Mouse (Mus musculus) kidney, postnatal 36 days (tissue): ENCODE data around the gene 3110009E18Rik.

ENCODE experiments used
- DNase-seq, 2 experiments: peaks; one replicate each; pipeline ENCODE4 v3.0.0; 2021 to 2022; ENCODE audit warnings: mixed read lengths in 2 of 2

The 3110009E18Rik gene

GRCm38 (mm10) chr1:120105556-120105959 lies 15.4 kb upstream of the 3110009E18Rik start:
- peak; percentile 60 to 70 for DNase-seq

GRCm38 (mm10) chr1:120109741-120110432 lies 11.1 kb upstream of the 3110009E18Rik start:
- DNase-seq, result peak; percentile 84 to 85

- peak; percentile 46 to 58 for DNase-seq
Measured at GRCm38 (mm10) chr1:120111766-120112165, 9.2 kb upstream of the 3110009E18Rik start.

- peak in 1 of 2 experiments; percentile 32 for DNase-seq
Measured at GRCm38 (mm10) chr1:120112251-120113187, 8.5 kb upstream of the 3110009E18Rik start.

- DNase-seq, result peak; percentile 80 to 82
Measured at GRCm38 (mm10) chr1:120115671-120116081, 5.3 kb upstream of the 3110009E18Rik start.

GRCm38 (mm10) chr1:120116106-120116505 lies 4.9 kb upstream of the 3110009E18Rik start:
- peak; percentile 84 to 87 for DNase-seq

GRCm38 (mm10) chr1:120118854-120119253 lies 2.1 kb upstream of the 3110009E18Rik start:
- DNase-seq, result no peak

GRCm38 (mm10) chr1:120119389-120119788 lies 1.6 kb upstream of the 3110009E18Rik start:
- peak in 1 of 2 experiments; percentile 25 for DNase-seq

- DNase-seq, result peak; percentile 84 to 92
Measured at GRCm38 (mm10) chr1:120120141-120120968, 632 bp upstream of the 3110009E18Rik start.

- DNase-seq, result no peak
Measured at GRCm38 (mm10) chr1:120121930-120122530, 1.0 kb downstream of the 3110009E18Rik start.

- no peak for DNase-seq
Measured at GRCm38 (mm10) chr1:120122634-120123383, 1.8 kb downstream of the 3110009E18Rik start.

GRCm38 (mm10) chr1:120124839-120125238 lies 3.9 kb downstream of the 3110009E18Rik start:
- DNase-seq, result peak; percentile 30 to 71

GRCm38 (mm10) chr1:120125471-120125870 lies 4.5 kb downstream of the 3110009E18Rik start:
- DNase-seq, result peak in 1 of 2 experiments; percentile 22

- DNase-seq, result peak in 1 of 2 experiments; percentile 51
Measured at GRCm38 (mm10) chr1:120126318-120126717, 5.3 kb downstream of the 3110009E18Rik start.

- no peak for DNase-seq
Measured at GRCm38 (mm10) chr1:120132376-120132775, 11.4 kb downstream of the 3110009E18Rik start.

- peak in 1 of 2 experiments; percentile 54 for DNase-seq
Measured at GRCm38 (mm10) chr1:120135934-120136786, 15.2 kb downstream of the 3110009E18Rik start.

GRCm38 (mm10) chr1:120138923-120139540 lies 18.0 kb downstream of the 3110009E18Rik start:
- no peak for DNase-seq

- no peak for DNase-seq
Measured at GRCm38 (mm10) chr1:120140144-120140693, 19.2 kb downstream of the 3110009E18Rik start.

GRCm38 (mm10) chr1:120142551-120142950 lies 21.6 kb downstream of the 3110009E18Rik start:
- DNase-seq, result peak; percentile 74 to 83
